Mouse (Mus musculus): ENCODE measurements around the gene Saa3.
"Not testable (repeated sequence)": the region's sequence is repeated elsewhere in the genome, so short reads cannot be mapped to it uniquely, and the experiment has no call there.

GRCm38 (mm10) chr7:46679044-46679443 lies 36.5 kb downstream of the Saa3 start:
- not testable (repeated sequence) for TF ChIP-seq CTCF (IDR thresholded peaks at IDR 0.05; ENCODE audit: low read depth, low read length); TAL1 (conservative IDR thresholded peaks at IDR 0.05; ENCODE audit: low read depth, low read length); GATA2 (IDR thresholded peaks at IDR 0.05; ENCODE audit: borderline replicate concordance, low read depth, low read length); GATA1 (IDR thresholded peaks at IDR 0.05; ENCODE audit: borderline replicate concordance, low read length)

Measured in G1E (cell line).